In the genomic region with DNA sequence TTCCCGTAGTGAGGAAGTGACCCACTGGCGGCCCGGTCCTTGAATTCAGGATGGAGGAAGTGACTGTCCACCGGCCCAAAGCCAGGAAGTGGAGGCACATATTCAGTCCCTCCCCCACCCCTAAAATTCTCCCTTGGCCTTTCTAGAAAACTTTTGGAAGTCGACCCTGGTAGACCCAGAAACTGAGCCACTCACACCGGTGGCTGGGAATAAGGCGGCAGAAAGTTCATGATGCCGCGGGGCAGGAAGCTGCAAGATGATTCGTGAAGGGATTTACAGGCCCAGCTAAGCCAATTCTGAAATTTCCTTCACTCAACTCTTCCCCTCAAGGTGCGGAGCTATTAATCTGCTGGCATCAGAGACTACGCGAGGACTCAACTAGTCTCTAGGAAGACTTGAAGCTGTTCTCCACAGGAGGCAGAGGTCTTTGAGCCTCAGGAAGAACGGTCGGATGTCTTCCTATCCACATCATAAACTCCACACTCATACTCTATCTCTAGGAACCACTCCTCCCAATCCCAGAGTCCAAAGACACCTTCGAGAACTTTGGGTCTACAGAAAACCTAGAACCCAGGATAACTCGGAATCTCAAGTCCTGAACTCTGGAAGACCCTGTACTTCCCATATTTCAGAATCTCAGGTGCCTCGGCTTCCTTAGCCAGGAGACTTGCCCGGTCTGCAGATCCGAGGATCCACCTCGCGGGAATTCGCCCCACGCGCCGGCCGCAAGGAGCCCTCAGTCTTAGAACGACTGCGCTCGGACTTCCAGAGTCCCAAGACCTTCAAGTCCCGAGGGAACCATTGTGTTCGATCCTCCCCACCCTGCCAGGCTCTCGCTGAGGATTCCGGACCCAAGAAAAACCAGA, we compare ENCODE assay signal across 8 mouse cellular contexts. TPM values are rescaled to one million over a fixed set of nuclear protein-coding genes. Genes with fewer than 3 reads are reported as not detected.
DNase-seq lines count a peak whose midpoint lies in the region; ATAC-seq and TF ChIP-seq lines count a peak whose summit lies in the region.

No protein-coding gene starts in this region.

- peak; percentile 27 for DNase-seq in kidney, adult 18-20 months
- no peak for DNase-seq in kidney, adult 11 months
- DNase-seq in embryo, embryonic 9.5 days (ENCODE audit: extremely low spot score) = peak; percentile 14
- peak; percentile 25 for DNase-seq in heart, postnatal 0 days (ENCODE audit: low spot score)
- DNase-seq in layer of hippocampus, adult 8-10 months (ENCODE audit: low spot score in 2 of 2) = no peak
- DNase-seq in frontal cortex, postnatal 36 days (ENCODE audit: low spot score in 2 of 2) = no peak

- 6% methylated on average over 34 of the region's 34 CpGs for WGBS in heart, postnatal 0 days
- 7% methylated on average over 34 of the region's 34 CpGs for WGBS in limb, embryonic 13.5 days
- 7% methylated on average over 34 of the region's 34 CpGs for WGBS in midbrain, embryonic 16.5 days

- H3K4me3 ChIP-seq in heart, postnatal 0 days (ENCODE audit: low read depth, low read length) = peak overlapping the region; percentile 70
- peak overlapping the region; percentile 77 for H3K4me3 ChIP-seq in limb, embryonic 13.5 days
- peak overlapping the region; percentile 65 for H3K4me3 ChIP-seq in midbrain, embryonic 16.5 days (ENCODE audit: low read depth, low read length)

- H3K36me3 ChIP-seq in heart, postnatal 0 days (replicated peaks; ENCODE audit: control insufficient read depth, insufficient read depth, low read length) = no peaks in the 10 kb centered on the region
- no peaks in the 10 kb centered on the region; the same call in 1 of the 2 replicates for H3K36me3 ChIP-seq in limb, embryonic 13.5 days
- H3K36me3 ChIP-seq in midbrain, embryonic 16.5 days (ENCODE audit: control insufficient read depth, insufficient read depth, low read length) = no peaks in the 10 kb centered on the region

- H3K9me3 ChIP-seq in heart, postnatal 0 days (replicated peaks; ENCODE audit: control insufficient read depth, low read length) = no peaks in the 10 kb centered on the region
- H3K9me3 ChIP-seq in limb, embryonic 13.5 days = no peaks in the 10 kb centered on the region
- no peaks in the 10 kb centered on the region for H3K9me3 ChIP-seq in midbrain, embryonic 16.5 days (replicated peaks; ENCODE audit: control insufficient read depth, low read length, poor library complexity, severe bottlenecking)

- H3K4me2 ChIP-seq in heart, postnatal 0 days (ENCODE audit: low read depth, low read length) = peak overlapping the region; percentile 87
- peak overlapping the region; percentile 86 for H3K4me2 ChIP-seq in limb, embryonic 13.5 days (replicated peaks)
- peak overlapping the region; percentile 69 for H3K4me2 ChIP-seq in midbrain, embryonic 16.5 days (ENCODE audit: low read length)

- H3K9ac ChIP-seq in heart, postnatal 0 days (replicated peaks; ENCODE audit: low read depth, low read length) = peak overlapping the region; percentile 82
- H3K9ac ChIP-seq in limb, embryonic 13.5 days = peak overlapping the region; percentile 77
- peak overlapping the region; percentile 76 for H3K9ac ChIP-seq in midbrain, embryonic 16.5 days (ENCODE audit: low read depth, low read length)

- H3K4me1 ChIP-seq in heart, postnatal 0 days (ENCODE audit: control insufficient read depth, insufficient read depth) = no peaks in the 10 kb centered on the region
- peaks cover 12% of the 10 kb centered on the region for H3K4me1 ChIP-seq in limb, embryonic 13.5 days
- peaks cover 7% of the 10 kb centered on the region; the same call in 1 of the 2 replicates for H3K4me1 ChIP-seq in midbrain, embryonic 16.5 days (ENCODE audit: control insufficient read depth, insufficient read depth, low read length)

- TF ChIP-seq EP300 in heart, postnatal 0 days (IDR thresholded peaks at IDR 0.05; ENCODE audit: low read depth) = no peak

- TF ChIP-seq CTCF in heart, postnatal 0 days (IDR thresholded peaks at IDR 0.05; ENCODE audit: low read depth) = no peak

- peak; percentile 22 for ATAC-seq in heart, postnatal 0 days (ENCODE audit: insufficient read depth, low read depth)
- ATAC-seq in limb, embryonic 13.5 days (ENCODE audit: low FRiP score, low read depth) = no peak
- ATAC-seq in midbrain, embryonic 16.5 days = no peak

- H3K27me3 ChIP-seq in heart, postnatal 0 days (ENCODE audit: control insufficient read depth, insufficient read depth, low read length) = no peaks in the 10 kb centered on the region
- no peaks in the 10 kb centered on the region for H3K27me3 ChIP-seq in limb, embryonic 13.5 days
- no peaks in the 10 kb centered on the region for H3K27me3 ChIP-seq in midbrain, embryonic 16.5 days (ENCODE audit: control insufficient read depth, insufficient read depth, low read depth, low read length)

- peak overlapping the region; percentile 69 for H3K27ac ChIP-seq in heart, postnatal 0 days (ENCODE audit: low read depth)
- peak overlapping the region; percentile 39; the same call in 1 of the 2 replicates for H3K27ac ChIP-seq in limb, embryonic 13.5 days
- H3K27ac ChIP-seq in midbrain, embryonic 16.5 days (ENCODE audit: low read length) = peak overlapping the region; percentile 56

RNA-seq across cellular contexts. Expression of gene Limk2, which starts 0.6 kb away (rescaled TPM):
- 38.3 and 55.1 TPM in 2 replicates for total RNA-seq in heart, postnatal 0 days (2014; rRNA removed; ENCODE audit: low replicate concordance)
- polyA plus RNA-seq in heart, postnatal 0 days (2015; fragmentation: Nextera tagmentation; extraction: Ambion mirVana) = 31.0 and 32.8 TPM in 2 replicates
- 58.3 and 61.2 TPM in 2 replicates for polyA plus RNA-seq in limb, embryonic 13.5 days (2015; fragmentation: Nextera tagmentation; extraction: Ambion mirVana)
- polyA plus RNA-seq in midbrain, embryonic 16.5 days (2015; fragmentation: Nextera tagmentation; extraction: Ambion mirVana) = 185 and 187 TPM in 2 replicates
- 100 to 1,000 TPM in 3 of 4 experiments, 10 to 100 TPM in 1; 91.2 to 111 (median 105) TPM for total RNA-seq in layer of hippocampus, adult 8-10 months (2022)

RNA-seq across cellular contexts. Expression of gene Rnf185, which starts 43.8 kb away (rescaled TPM):
- 41.2 and 82.6 TPM in 2 replicates for total RNA-seq in heart, postnatal 0 days (2014; rRNA removed; ENCODE audit: low replicate concordance)
- 22.9 and 23.6 TPM in 2 replicates for polyA plus RNA-seq in heart, postnatal 0 days (2015; fragmentation: Nextera tagmentation; extraction: Ambion mirVana)
- 39.0 and 41.3 TPM in 2 replicates for polyA plus RNA-seq in limb, embryonic 13.5 days (2015; fragmentation: Nextera tagmentation; extraction: Ambion mirVana)
- polyA plus RNA-seq in midbrain, embryonic 16.5 days (2015; fragmentation: Nextera tagmentation; extraction: Ambion mirVana) = 45.3 and 46.2 TPM in 2 replicates
- 10 to 100 TPM; 26.4 to 31.9 (median 30.0) TPM for total RNA-seq in layer of hippocampus, adult 8-10 months (2022)

Comparison
In these comparisons a context has a peak if more than half of its experiments do, and no peak if none do; other contexts are left out.
1. DNase-seq: peak in kidney, adult 18-20 months (single experiment), embryo, embryonic 9.5 days (single experiment) and heart, postnatal 0 days (single experiment); none in kidney, adult 11 months (single experiment), layer of hippocampus, adult 8-10 months (0 of 2) and frontal cortex, postnatal 36 days (0 of 2).
2. Peak in every context shown above with its lines, with median percentiles within 50 percentile points of each other: H3K27ac ChIP-seq, H3K4me2 ChIP-seq, H3K4me3 ChIP-seq and H3K9ac ChIP-seq.